Mouse (Mus musculus): ENCODE data around the gene Pde4dip. TPM values are rescaled to one million over a fixed set of nuclear protein-coding genes. Genes with fewer than 3 reads are reported as not detected.

Gene Pde4dip
- polyA plus RNA-seq, 1 experiment = 39.3 TPM

GRCm38 (mm10) chr3:97801178-97801699 is 87.3 kb downstream of the Pde4dip start:
- DNase-seq (ENCODE audit: low read depth) = no peak

- DNase-seq (ENCODE audit: low read depth) = no peak
Observed at GRCm38 (mm10) chr3:97800657-97801056, 87.8 kb downstream of the Pde4dip start.

GRCm38 (mm10) chr3:97800004-97800403 is 88.5 kb downstream of the Pde4dip start:
- no peak for DNase-seq (ENCODE audit: low read depth)

GRCm38 (mm10) chr3:97799267-97799666 is 89.2 kb downstream of the Pde4dip start:
- DNase-seq (ENCODE audit: low read depth) = no peak

- no peak for DNase-seq (ENCODE audit: low read depth)
Observed at GRCm38 (mm10) chr3:97797371-97797770, 91.1 kb downstream of the Pde4dip start.

- no peak for DNase-seq (ENCODE audit: low read depth)
Observed at GRCm38 (mm10) chr3:97793995-97794394, 94.5 kb downstream of the Pde4dip start.

- DNase-seq (ENCODE audit: low read depth) = no peak
Observed at GRCm38 (mm10) chr3:97790150-97790549, 98.4 kb downstream of the Pde4dip start.

GRCm38 (mm10) chr3:97789317-97789716 is 99.2 kb downstream of the Pde4dip start:
- DNase-seq (ENCODE audit: low read depth) = no peak

- no peak for DNase-seq (ENCODE audit: low read depth)
Observed at GRCm38 (mm10) chr3:97776195-97776594, 112.3 kb downstream of the Pde4dip start.

- DNase-seq (ENCODE audit: low read depth) = no peak
Observed at GRCm38 (mm10) chr3:97775742-97776141, 112.8 kb downstream of the Pde4dip start.

- DNase-seq (ENCODE audit: low read depth) = no peak
Observed at GRCm38 (mm10) chr3:97774861-97775260, 113.6 kb downstream of the Pde4dip start.

- peak; percentile 61 for DNase-seq (ENCODE audit: low read depth)
Observed at GRCm38 (mm10) chr3:97767771-97768762, 120.4 kb downstream of the Pde4dip start.

GRCm38 (mm10) chr3:97767041-97767770 is 121.3 kb downstream of the Pde4dip start:
- DNase-seq (ENCODE audit: low read depth) = no peak

- no peak for DNase-seq (ENCODE audit: low read depth)
Observed at GRCm38 (mm10) chr3:97766459-97766858, 122.0 kb downstream of the Pde4dip start.

GRCm38 (mm10) chr3:97764152-97764551 is 124.4 kb downstream of the Pde4dip start:
- DNase-seq (ENCODE audit: low read depth) = no peak

- DNase-seq (ENCODE audit: low read depth) = no peak
Observed at GRCm38 (mm10) chr3:97761951-97762350, 126.6 kb downstream of the Pde4dip start.

- no peak for DNase-seq (ENCODE audit: low read depth)
Observed at GRCm38 (mm10) chr3:97761168-97761567, 127.3 kb downstream of the Pde4dip start.

GRCm38 (mm10) chr3:97759846-97760245 is 128.7 kb downstream of the Pde4dip start:
- no peak for DNase-seq (ENCODE audit: low read depth)

- DNase-seq (ENCODE audit: low read depth) = no peak
Observed at GRCm38 (mm10) chr3:97757501-97757900, 131.0 kb downstream of the Pde4dip start.

GRCm38 (mm10) chr3:97756283-97757074 is 132.0 kb downstream of the Pde4dip start:
- no peak for DNase-seq (ENCODE audit: low read depth)

GRCm38 (mm10) chr3:97755411-97755810 is 133.1 kb downstream of the Pde4dip start:
- no peak for DNase-seq (ENCODE audit: low read depth)

GRCm38 (mm10) chr3:97752901-97753300 is 135.6 kb downstream of the Pde4dip start:
- DNase-seq (ENCODE audit: low read depth) = no peak

All from gonadal fat pad, adult 2 months (tissue).